Mouse (Mus musculus): ENCODE measurements around the gene Srsf6. TPM values are rescaled to one million over a fixed set of nuclear protein-coding genes. Genes with fewer than 3 reads are reported as not detected.

The Srsf6 gene
- polyA plus RNA-seq, 1 experiment from 2014 or later = 167 TPM

DNA sequence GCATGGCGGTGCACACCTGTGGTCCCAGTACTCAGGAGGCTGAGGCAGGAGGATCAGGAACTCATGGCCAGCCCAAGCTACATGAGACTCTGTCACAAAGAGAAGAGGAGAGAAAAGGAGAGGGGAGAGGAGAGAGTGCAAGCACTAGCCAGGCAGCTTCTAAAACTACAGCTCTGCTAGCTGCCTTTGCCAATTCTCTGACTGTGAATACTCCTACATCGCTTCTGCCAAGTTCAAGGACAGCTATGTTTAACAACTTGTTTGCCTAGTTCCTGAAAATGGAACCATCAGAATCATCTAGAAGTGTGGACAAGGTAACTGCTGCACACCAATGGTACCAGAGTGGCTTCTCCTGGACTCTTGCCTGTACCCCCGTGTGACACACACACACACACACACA lies 17.3 kb upstream of the Srsf6 start:
- no peak for ATAC-seq (ENCODE audit: low read depth)
- no peak overlapping the region for H3K27ac ChIP-seq (replicated peaks)
- H3K4me1 ChIP-seq (replicated peaks) = peaks cover 10% of the 10 kb centered on the region; the same call in 1 of the 2 replicates
- H3K36me3 ChIP-seq = no peaks in the 10 kb centered on the region
- WGBS = 76% methylated on average over 3 of the region's 3 CpGs
- no peaks in the 10 kb centered on the region for H3K27me3 ChIP-seq
- H3K4me2 ChIP-seq = no peak overlapping the region
- H3K9ac ChIP-seq = no peak overlapping the region
- H3K4me3 ChIP-seq = no peak overlapping the region
- no peaks in the 10 kb centered on the region for H3K9me3 ChIP-seq

DNA sequence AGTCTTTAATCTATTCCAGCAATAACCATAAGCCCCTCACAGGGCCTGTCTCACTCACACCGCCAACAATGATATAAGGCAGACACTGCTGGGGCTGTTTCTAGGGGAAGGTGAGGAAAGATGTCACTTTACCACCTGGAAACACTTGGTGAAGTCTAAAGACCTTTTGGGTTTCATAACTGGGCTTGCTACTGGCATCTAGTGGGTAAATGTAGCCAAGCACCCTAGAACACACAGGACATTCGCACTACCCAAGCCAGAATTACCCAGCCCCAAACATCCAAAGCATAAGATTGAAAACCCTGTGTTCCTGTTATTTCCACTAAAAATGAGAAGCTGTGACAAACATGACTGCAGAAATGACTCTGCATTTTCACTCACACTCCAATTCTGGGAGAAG lies 16.8 kb upstream of the Srsf6 start:
- 59% methylated on average over 2 of the region's 2 CpGs for WGBS
- ATAC-seq (ENCODE audit: low read depth) = no peak
- no peaks in the 10 kb centered on the region for H3K36me3 ChIP-seq

DNA sequence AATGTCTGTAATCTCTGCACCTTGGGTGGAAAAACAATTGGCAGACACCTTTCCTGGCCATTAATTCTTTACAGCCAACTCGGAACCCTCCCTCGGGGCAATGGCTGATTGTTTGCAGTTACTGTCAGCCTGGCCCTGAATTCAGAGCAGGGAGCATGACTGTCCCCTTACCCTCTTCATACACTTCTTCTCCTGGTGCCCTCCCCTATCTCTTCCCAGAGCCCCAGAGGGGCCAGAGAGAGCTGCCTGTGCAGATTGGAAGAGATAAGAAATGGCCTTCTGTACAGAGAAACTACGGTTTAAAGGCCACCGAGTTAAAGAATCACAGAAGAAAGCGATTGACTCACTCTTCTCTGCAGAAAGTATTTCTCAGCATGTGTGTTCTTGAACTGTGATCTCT lies 11.4 kb upstream of the Srsf6 start:
- H3K4me2 ChIP-seq = no peak overlapping the region
- H3K27ac ChIP-seq (replicated peaks) = no peak overlapping the region
- ATAC-seq (ENCODE audit: low read depth) = no peak
- 66% methylated on average over 5 of the region's 5 CpGs for WGBS
- peaks cover 27% of the 10 kb centered on the region for H3K27me3 ChIP-seq
- no peak overlapping the region for H3K4me3 ChIP-seq
- no peaks in the 10 kb centered on the region for H3K36me3 ChIP-seq
- H3K9me3 ChIP-seq = no peaks in the 10 kb centered on the region
- H3K9ac ChIP-seq = peak overlapping the region; percentile 10; the same call in 1 of the 2 replicates
- no peaks in the 10 kb centered on the region for H3K4me1 ChIP-seq (replicated peaks)

More for the DNA sequence above, 16.8 kb upstream of the Srsf6 start:
- Histone ChIP-seq H3K4me3 (no peak overlapping the region), H3K27ac (replicated peaks) (no peak overlapping the region), H3K27me3 (no peaks in the 10 kb centered on the region), H3K4me1 (replicated peaks) (peaks cover 10% of the 10 kb centered on the region; the same call in 1 of the 2 replicates), H3K9ac (no peak overlapping the region), H3K9me3 (no peaks in the 10 kb centered on the region), H3K4me2 (no peak overlapping the region)

DNA sequence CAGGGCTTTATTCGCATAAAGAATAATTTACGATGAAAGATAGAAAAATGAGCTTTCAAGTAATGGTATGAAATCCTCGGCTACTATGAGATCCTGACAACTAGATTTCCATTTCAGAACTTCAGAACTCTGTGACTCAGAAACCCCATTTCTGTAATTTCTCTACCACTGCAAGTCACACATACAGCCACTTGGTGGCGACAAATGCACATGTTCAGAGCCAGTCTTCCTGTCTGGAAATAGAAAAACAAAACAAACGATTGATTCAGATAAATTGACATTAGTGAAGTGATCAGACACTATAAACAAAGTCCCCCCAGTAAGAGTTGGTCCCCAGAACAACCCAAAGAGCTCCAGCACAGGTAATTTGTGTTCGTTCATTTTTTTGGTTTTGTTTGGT lies 9.1 kb upstream of the Srsf6 start:
- no peak overlapping the region for H3K9ac ChIP-seq
- H3K27me3 ChIP-seq = peaks cover 27% of the 10 kb centered on the region
- 13% methylated on average over 6 of the region's 6 CpGs for WGBS
- H3K4me1 ChIP-seq (replicated peaks) = no peaks in the 10 kb centered on the region
- H3K27ac ChIP-seq (replicated peaks) = no peak overlapping the region
- no peaks in the 10 kb centered on the region for H3K36me3 ChIP-seq
- ATAC-seq (ENCODE audit: low read depth) = no peak
- no peak overlapping the region for H3K4me2 ChIP-seq
- H3K4me3 ChIP-seq = no peak overlapping the region
- H3K9me3 ChIP-seq = no peaks in the 10 kb centered on the region

DNA sequence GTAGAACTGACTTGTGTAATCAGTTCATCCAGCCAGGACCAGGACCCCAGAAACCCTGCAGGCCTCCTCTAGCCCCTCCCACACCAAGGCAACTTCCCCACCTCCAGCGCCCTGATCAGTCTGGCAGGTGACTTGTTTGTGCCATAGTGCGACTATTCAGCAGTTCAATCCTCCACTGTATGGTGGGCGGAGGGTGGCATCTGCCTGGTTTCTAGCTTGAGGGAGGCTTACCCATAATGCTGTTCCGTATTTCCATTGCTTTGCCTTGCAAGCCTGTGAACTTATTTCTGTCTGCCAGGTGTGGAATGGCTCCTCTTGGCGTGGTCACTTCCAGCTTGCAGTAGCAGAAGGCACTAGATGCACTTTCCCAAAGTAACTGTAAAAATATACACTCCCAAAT lies 8.5 kb upstream of the Srsf6 start:
- ATAC-seq (ENCODE audit: low read depth) = no peak
- Histone ChIP-seq H3K9ac (no peak overlapping the region), H3K27ac (replicated peaks) (no peak overlapping the region), H3K9me3 (no peaks in the 10 kb centered on the region), H3K4me1 (replicated peaks) (no peaks in the 10 kb centered on the region), H3K36me3 (no peaks in the 10 kb centered on the region), H3K4me3 (no peak overlapping the region), H3K4me2 (no peak overlapping the region), H3K27me3 (peaks cover 29% of the 10 kb centered on the region)
- WGBS = 82% methylated on average over 5 of the region's 5 CpGs

DNA sequence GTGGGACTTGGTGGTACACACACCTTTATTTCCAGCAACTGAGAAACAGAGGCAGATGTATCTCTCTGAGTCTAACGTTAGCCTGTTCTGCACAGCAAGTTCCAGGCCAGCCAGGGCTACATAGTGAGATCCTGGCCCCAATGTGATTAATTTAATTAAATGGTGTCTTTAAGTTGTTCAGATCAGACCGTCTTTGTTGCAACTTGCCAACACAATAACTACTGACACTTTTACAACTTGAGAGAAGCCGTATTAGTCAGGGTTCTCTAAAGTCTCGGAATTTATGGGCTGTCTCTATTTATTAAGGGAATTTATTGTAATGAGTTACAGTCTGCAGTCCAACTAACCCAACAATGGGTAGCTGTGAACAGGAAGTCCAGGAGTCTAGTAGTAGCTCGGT lies 7.2 kb upstream of the Srsf6 start:
- H3K4me1 ChIP-seq (replicated peaks) = no peaks in the 10 kb centered on the region
- no peak for ATAC-seq (ENCODE audit: low read depth)
- peaks cover 41% of the 10 kb centered on the region for H3K27me3 ChIP-seq
- no peak overlapping the region for H3K4me2 ChIP-seq
- 16% methylated on average over 5 of the region's 5 CpGs for WGBS
- H3K9ac ChIP-seq = no peak overlapping the region
- H3K4me3 ChIP-seq = no peak overlapping the region
- H3K27ac ChIP-seq (replicated peaks) = no peak overlapping the region
- no peaks in the 10 kb centered on the region for H3K9me3 ChIP-seq
- no peaks in the 10 kb centered on the region for H3K36me3 ChIP-seq

DNA sequence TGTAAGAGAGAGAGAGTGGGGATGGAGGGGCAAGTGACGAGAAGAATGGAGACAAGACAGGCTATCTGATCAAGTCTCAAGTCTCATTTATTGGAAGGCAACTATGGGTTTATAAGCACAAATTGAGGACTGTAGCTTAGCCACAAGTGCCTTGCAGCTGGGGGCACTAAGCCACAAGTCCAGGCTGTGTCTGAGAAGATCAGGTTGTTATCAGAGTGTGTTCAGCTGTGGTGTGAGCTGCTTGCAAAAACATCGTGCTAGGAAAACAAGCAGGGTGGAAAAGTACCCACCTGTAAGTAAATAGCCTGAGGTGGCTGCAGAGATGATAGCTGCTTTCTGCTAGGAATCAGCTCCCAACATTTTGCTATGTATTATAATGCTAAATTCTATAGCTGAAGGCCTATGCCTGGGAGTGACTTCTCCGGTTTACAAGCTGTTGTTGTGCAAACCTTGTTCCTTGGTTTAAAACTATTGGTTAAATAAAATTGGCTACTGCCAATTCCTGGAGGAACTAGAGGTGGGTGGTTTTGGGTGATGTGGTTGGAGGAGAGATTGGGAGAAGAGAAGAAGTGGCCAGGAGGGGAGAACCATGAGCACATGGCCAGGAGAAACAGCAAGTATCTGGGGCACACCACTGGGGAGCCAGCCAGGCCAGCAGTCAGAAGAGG lies 3.3 kb upstream of the Srsf6 start:
- no peak overlapping the region for H3K4me2 ChIP-seq
- no peak overlapping the region for H3K4me3 ChIP-seq
- H3K4me1 ChIP-seq (replicated peaks) = peaks cover 18% of the 10 kb centered on the region
- peaks cover 25% of the 10 kb centered on the region for H3K27me3 ChIP-seq
- no peak for ATAC-seq (ENCODE audit: low read depth)
- 72% methylated on average over 3 of the region's 3 CpGs for WGBS
- H3K9me3 ChIP-seq = no peaks in the 10 kb centered on the region
- H3K9ac ChIP-seq = no peak overlapping the region
- H3K36me3 ChIP-seq = peaks cover 4% of the 10 kb centered on the region
- H3K27ac ChIP-seq (replicated peaks) = no peak overlapping the region

DNA sequence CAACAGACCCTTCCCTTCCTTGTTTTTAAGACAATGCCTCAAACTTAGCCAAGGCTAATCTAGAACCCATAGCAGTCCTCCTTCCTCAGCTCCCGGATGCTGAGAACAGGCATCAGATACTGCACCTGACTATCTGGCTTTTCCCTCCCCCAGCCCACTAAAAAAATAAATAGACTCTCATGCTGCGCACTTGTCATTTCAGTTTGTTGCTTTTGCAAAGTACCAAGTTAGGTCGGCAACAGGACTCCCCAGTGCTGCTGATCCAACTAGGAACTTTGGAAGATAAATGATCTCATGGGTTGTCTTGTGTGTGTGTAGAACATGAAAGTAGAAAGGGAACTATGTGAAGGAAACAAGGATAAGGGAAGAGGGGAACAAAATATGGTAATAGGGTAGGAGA lies 1.6 kb upstream of the Srsf6 start:
- H3K4me3 ChIP-seq = no peak overlapping the region
- H3K27ac ChIP-seq (replicated peaks) = no peak overlapping the region
- no peak overlapping the region for H3K9ac ChIP-seq
- no peak overlapping the region for H3K4me2 ChIP-seq
- peaks cover 21% of the 10 kb centered on the region for H3K36me3 ChIP-seq
- H3K4me1 ChIP-seq (replicated peaks) = peaks cover 25% of the 10 kb centered on the region
- no peaks in the 10 kb centered on the region for H3K9me3 ChIP-seq
- H3K27me3 ChIP-seq = peaks cover 21% of the 10 kb centered on the region; the same call in 1 of the 2 replicates
- WGBS = 80% methylated on average over 3 of the region's 3 CpGs
- no peak for ATAC-seq (ENCODE audit: low read depth)

DNA sequence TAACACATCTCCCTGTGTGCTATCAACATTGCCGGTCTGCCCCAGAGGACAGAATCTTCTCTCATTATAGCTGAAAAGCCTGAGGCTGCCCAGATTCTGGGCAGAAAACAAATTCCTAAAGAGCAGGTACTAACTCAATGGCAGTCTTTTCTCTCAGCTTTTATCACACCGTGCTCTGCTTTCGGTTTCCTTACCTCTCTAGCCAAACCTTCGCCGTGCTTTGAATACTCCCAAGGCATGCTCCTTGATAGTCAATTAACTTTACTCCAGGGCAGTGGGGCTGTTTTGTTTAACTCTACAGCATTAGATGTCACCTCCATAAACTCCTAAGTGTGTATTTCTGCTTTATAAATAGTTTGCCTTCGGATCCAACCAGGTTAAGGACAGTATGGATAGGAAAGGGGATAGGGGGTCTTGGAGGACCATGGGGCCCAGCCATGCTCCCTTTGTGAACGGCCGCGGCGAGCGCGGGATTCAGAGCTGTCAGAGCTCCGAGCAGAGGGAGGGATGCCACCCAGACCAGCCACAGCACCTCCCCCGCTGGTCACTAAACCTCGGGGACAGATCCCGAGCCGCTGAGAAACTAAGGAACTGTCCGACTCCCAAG lies 709 bp upstream of the Srsf6 start:
- Histone ChIP-seq H3K9ac (peak overlapping the region; percentile 100), H3K4me2 (peak overlapping the region; percentile 81), H3K27me3 (peaks cover 21% of the 10 kb centered on the region; the same call in 1 of the 2 replicates), H3K27ac (replicated peaks) (peak overlapping the region; percentile 99), H3K4me1 (replicated peaks) (peaks cover 25% of the 10 kb centered on the region), H3K36me3 (peaks cover 30% of the 10 kb centered on the region), H3K4me3 (peak overlapping the region; percentile 85), H3K9me3 (no peaks in the 10 kb centered on the region)
- peak; percentile 65 for ATAC-seq (ENCODE audit: low read depth)
- 2% methylated on average over 18 of the region's 18 CpGs for WGBS

DNA sequence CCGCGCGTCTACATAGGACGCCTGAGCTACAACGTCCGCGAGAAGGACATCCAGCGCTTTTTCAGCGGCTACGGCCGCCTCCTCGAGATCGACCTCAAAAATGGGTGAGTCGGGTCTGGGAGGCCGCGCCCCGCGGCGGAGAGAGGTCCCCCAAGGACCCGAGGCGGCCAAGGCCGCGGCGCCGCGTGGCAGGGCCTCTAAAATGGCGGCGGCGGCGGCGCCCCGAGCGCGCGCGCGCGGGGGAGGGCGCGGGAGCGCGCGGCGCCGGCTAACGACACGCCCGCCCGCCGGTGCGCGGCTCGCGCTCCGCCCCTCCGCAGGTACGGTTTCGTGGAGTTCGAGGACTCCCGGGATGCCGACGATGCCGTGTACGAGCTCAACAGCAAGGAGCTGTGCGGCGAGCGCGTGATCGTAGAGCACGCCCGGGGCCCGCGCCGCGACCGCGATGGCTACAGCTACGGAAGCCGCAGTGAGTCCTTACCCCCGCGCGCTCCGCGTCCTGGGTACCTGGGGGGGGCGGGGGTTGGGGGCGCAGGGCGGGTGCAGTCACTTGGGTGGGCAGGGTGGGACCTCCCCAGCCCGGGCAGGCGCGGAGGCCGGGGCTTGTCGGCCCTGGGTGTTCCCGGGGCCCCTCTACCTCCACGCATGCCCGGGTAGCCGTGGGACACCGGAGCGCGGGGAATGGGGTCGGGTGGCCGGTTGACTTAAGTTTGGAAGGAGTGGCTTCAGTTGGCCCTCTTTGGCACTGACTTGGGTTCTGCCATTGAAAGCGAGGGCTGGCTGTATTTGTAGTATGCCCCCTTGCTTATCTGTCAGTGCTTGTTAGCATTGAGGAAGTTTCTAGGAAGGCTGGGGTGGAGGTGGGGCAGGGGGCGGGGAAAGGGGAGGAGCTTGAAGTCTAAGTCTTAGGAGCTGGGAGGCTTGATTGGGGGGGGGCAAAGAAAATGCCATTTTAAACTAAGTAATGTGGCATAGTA lies 634 bp downstream of the Srsf6 start:
- Histone ChIP-seq H3K27me3 (peaks cover 21% of the 10 kb centered on the region; the same call in 1 of the 2 replicates), H3K4me2 (peak overlapping the region; percentile 81), H3K9ac (peak overlapping the region; percentile 100), H3K36me3 (peaks cover 42% of the 10 kb centered on the region), H3K4me1 (replicated peaks) (peaks cover 25% of the 10 kb centered on the region), H3K4me3 (peak overlapping the region; percentile 85), H3K9me3 (no peaks in the 10 kb centered on the region), H3K27ac (replicated peaks) (peak overlapping the region; percentile 99)
- ATAC-seq (ENCODE audit: low read depth) = peak; percentile 75
- under 1% methylated on average over 74 of the region's 103 CpGs for WGBS

DNA sequence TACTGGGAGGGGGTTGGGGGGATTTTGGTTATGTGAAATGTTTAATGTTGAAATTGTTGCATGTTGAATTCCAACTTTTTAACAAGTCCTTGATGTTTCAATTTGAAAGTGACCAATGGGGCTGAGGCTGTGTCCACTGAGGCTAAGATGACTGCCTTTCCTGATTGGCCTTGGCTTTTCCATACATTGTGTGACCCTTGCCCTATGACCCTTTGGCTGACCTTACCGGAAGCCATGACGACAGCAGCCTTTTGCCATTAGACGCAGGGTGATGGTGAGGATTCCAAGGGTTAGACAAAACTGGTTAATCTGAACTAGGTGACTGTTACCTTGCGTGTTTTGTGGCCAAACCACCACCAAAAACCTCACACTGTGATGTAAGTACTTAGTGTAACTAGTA lies 1.4 kb downstream of the Srsf6 start:
- H3K27ac ChIP-seq (replicated peaks) = no peak overlapping the region
- H3K4me3 ChIP-seq = peak overlapping the region; percentile 85
- peaks cover 20% of the 10 kb centered on the region; the same call in 1 of the 2 replicates for H3K27me3 ChIP-seq
- H3K36me3 ChIP-seq = peaks cover 48% of the 10 kb centered on the region
- WGBS = 44% methylated on average over 4 of the region's 4 CpGs
- peak overlapping the region; percentile 100 for H3K9ac ChIP-seq
- H3K9me3 ChIP-seq = no peaks in the 10 kb centered on the region
- no peak for ATAC-seq (ENCODE audit: low read depth)
- peak overlapping the region; percentile 81 for H3K4me2 ChIP-seq
- peaks cover 25% of the 10 kb centered on the region for H3K4me1 ChIP-seq (replicated peaks)

DNA sequence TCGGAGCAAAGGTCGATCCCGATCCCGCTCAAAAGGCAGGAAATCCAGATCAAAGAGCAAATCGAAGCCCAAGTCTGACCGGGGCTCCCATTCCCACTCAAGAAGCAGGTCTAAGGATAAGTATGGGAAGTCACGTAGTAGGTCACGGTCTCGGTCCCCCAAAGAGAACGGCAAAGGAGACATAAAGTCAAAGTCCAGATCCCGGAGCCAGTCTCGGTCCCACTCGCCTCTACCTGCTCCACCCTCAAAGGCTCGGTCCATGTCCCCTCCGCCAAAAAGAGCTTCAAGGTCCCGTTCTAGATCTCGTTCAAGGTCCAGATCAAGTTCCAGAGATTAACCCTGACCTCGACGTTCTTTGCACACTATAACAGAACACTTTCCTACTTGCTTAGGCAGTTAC lies 3.1 kb downstream of the Srsf6 start:
- Histone ChIP-seq H3K9me3 (no peaks in the 10 kb centered on the region), H3K4me2 (no peak overlapping the region), H3K27ac (replicated peaks) (no peak overlapping the region)

More for the DNA sequence above, 3.1 kb downstream of the Srsf6 start:
- peaks cover 25% of the 10 kb centered on the region for H3K4me1 ChIP-seq (replicated peaks)
- H3K4me3 ChIP-seq = no peak overlapping the region
- H3K9ac ChIP-seq = no peak overlapping the region
- H3K36me3 ChIP-seq = peaks cover 64% of the 10 kb centered on the region
- ATAC-seq (ENCODE audit: low read depth) = no peak
- H3K27me3 ChIP-seq = 0 out of 2 replicates have a peak, but pooled peaks cover 4% of the 10 kb centered on the region
- 94% methylated on average over 19 of the region's 19 CpGs for WGBS

All from neural tube, embryonic 13.5 days (tissue).